Mouse (Mus musculus) left cerebral cortex, postnatal 10 days (tissue): ENCODE data around the gene Snx25. TPM values are rescaled to one million over a fixed set of nuclear protein-coding genes. Genes with fewer than 3 reads are reported as not detected.

ENCODE experiments used
- DNase-seq, 2 experiments: peaks; one replicate each; pipeline ENCODE4 v3.0.0; 2021 to 2022; ENCODE audit warnings: low spot score in 2 of 2, mixed read lengths in 1 of 2; ENCODE audit errors: extremely low spot score in 1 of 2
- intact Hi-C: fragments of 180-260 bp; cut with DNase I; formaldehyde crosslinking; loops from one replicate; pipeline ENCODE4 v1.15.1; 2025
- total RNA-seq, 2 experiments: library from RNA; stranded (reverse); gene quantifications; 2 replicates each; pipeline ENCODE4 v1.2.3; 2021

Snx25 gene
- total RNA-seq, 2 experiments from 2014 or later, result 38.2 to 42.7 TPM

DNA sequence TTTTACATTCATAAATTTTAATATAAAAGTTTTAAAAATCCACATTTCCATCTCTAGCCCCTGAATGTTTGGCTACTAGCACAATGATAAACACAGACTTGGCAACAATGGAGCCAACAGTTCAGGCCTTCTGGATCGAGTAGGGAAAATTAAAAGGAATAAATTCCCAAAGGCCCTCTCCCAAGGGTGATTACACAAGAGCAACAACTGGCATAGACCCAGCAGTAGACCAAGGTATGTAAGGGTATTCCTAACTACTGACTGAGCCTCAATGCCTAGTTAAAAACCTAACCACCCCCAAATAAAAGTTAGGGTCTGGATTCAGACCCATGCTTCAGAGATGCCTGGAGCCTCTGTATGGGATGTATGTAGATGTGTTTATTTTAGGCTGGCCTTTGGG lies 112.3 kb downstream of the Snx25 start:
- intact Hi-C loops, result no loop called here
- DNase-seq, result no peak

DNA sequence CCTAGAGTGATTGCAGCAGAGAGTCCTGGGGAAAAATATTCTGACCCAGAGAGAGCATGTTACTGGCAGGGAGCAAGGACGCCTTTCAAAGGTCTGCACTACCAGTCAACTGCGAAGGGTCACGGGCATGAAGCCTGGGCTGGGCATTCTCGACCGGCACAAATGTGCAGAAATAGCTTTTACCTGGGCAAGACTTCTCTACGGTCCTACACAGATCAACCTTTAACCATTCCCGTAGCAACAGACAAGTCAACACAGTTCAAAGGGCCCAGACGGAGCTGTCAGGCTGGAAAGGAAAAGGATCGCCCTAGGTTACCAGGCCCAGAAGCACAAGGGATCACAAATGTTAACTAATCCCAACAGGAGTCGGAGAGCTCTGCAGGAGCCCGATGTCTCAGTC lies 115.7 kb downstream of the Snx25 start:
- intact Hi-C loops, result no loop called here
- no peak for DNase-seq

DNA sequence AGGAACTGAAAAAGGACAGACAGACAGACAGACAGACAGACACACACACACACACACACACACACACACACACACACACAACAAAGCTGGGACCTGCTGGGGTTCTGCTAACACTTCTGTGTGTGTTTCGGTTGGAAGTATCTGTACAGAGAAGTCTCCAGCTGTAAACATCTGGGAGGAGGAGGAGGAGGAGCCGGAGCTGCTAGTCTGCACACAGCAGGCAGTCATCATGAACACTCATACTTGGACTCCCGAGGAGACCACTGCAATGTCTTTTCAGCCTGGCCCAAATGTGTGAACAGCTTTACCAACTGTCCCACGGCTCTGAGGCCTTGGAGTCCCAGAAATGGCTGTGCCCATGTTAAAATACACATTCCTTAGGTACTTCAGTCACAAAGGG lies 127.6 kb downstream of the Snx25 start:
- intact Hi-C loops, result no loop called here
- no peak for DNase-seq

DNA sequence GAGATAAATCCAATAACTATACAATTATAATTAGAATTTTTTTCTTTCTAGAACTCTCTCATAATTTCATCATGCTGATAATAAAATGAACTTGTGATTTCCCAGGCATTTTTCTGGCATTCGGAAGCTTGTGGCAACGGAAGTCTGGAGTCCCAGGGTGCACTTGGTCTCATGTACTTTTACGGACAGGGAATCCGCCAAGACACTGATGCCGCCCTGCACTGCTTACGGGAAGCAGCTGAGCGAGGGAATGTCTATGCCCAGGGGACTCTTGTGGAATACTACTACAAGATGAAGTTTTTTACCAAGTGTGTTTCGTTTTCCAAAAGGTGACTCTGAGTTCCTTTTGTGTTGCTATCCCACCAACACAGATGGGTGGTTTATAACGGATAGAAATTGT lies 129.2 kb downstream of the Snx25 start:
- DNase-seq, result no peak
- intact Hi-C loops, result no loop called here

GRCm38 (mm10) chr8:46022203-46022602 lies 129.8 kb downstream of the Snx25 start:
- intact Hi-C loops, result no loop called here
- DNase-seq, result peak in 1 of 2 experiments; percentile 38

GRCm38 (mm10) chr8:46010746-46011680 lies 140.9 kb downstream of the Snx25 start:
- peak in 1 of 2 experiments; percentile 59 for DNase-seq
- intact Hi-C loops, result no loop called here

DNA sequence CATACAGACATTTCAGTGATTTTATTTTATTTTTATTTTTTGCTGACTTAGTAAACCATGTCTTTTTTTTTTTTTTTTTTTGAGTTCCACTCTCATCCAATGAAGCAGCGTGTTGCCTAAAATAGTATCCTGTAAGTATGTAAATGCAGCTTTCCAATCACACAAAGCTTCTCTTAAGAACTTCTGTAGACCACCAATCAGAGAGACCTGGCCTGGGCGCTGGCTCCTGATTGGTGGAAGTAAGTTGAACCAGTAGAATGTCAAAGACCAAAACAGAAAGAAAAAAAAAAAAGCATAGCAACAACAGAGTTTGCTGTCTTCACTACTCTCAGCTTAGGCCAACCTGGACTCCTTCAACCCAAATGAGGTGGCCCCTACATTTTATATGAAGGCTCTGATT lies 141.7 kb downstream of the Snx25 start:
- intact Hi-C loops, result no loop called here
- DNase-seq, result peak in 1 of 2 experiments; percentile 36

- DNase-seq, result no peak
- intact Hi-C loops, result loop anchor here (10.0 kb wide), 1 partner anchor 148 kb away; the partner anchor contains the start of genes Cfap97 and Snx25
Observed at GRCm38 (mm10) chr8:46007050-46007672, 144.8 kb downstream of the Snx25 start.

GRCm38 (mm10) chr8:46005596-46005995 lies 146.4 kb downstream of the Snx25 start, which contains the start of gene Ankrd37:
Gene Ankrd37 (minus strand): TSS chr8:46005707.
- intact Hi-C loops, result loop anchor here (10.0 kb wide), 1 partner anchor 149 kb away; the partner anchor contains the start of genes Cfap97 and Snx25
- DNase-seq, result no peak

- DNase-seq, result peak; percentile 95 to 99
- intact Hi-C loops, result loop anchor here (10.0 kb wide), 1 partner anchor 155 kb away; the partner anchor contains the start of genes Cfap97 and Snx25
Observed at GRCm38 (mm10) chr8:45999784-46000705, 151.9 kb downstream of the Snx25 start.

- intact Hi-C loops, result no loop called here
- DNase-seq, result peak in 1 of 2 experiments; percentile 26
Observed at GRCm38 (mm10) chr8:45999138-45999783, 152.7 kb downstream of the Snx25 start, which contains the start of gene Lrp2bp. Gene Lrp2bp (plus strand): TSS chr8:45999303.

GRCm38 (mm10) chr8:45998228-45998627 lies 153.7 kb downstream of the Snx25 start:
- intact Hi-C loops, result no loop called here

DNA sequence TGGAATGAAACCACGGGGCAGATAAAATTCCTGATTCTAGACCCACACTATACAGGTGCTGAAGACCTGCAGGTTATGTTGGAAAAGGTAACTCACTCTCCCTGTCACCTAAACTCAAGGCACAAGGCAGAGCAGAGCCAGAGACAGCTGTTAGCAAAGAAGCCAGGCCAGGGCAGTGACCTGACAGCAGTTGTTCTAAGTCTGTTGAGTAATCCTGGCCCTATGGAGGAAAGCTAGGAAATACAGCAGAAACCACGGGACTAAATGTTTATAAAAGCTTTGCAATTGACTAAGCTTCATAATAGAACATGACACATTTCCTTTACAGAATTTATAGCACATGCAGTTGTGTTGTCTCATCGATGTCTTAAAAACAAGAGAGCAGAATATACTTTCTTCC lies 156.4 kb downstream of the Snx25 start:
- DNase-seq, result no peak
- intact Hi-C loops, result no loop called here

More at GRCm38 (mm10) chr8:45998228-45998627, 153.7 kb downstream of the Snx25 start:
- DNase-seq, result no peak

GRCm38 (mm10) chr8:45994111-45994510 lies 157.8 kb downstream of the Snx25 start:
- DNase-seq, result no peak
- intact Hi-C loops, result no loop called here

DNA sequence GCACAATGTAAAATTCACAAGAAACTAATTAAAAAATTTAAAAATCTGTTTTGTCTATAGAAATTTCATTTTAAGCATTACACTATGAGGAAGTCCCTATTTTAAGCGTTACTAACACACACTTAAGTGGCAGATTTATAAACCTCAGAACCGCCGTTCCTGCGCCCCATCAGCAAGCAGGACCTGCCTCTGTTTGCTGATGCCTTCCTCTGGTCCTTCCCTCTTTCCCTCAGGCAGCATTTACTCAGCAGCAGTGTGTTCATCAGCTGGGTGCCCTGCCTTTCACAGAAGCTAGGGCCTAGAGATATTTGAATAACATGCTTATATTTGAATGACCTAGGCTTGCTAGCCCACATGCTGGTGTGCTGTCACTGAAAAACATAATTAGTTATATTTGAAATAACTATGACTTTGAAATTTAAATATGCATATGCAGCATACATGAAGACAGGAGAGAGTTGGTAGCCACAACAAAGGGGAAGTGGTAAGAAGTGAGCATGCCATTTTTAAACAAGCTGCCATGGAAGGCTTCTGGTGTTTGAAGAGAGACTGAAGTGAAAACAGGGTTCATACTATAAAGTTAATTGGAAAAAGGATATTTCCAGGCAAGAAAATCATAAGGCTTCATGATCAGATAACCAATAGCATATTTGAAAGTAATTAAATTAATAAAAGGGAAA lies 161.2 kb downstream of the Snx25 start:
- intact Hi-C loops, result no loop called here
- DNase-seq, result no peak

- no peak for DNase-seq
- intact Hi-C loops, result no loop called here
Observed at GRCm38 (mm10) chr8:45988189-45988588, 163.8 kb downstream of the Snx25 start.

- intact Hi-C loops, result no loop called here
- no peak for DNase-seq
Observed at GRCm38 (mm10) chr8:45986665-45987064, 165.3 kb downstream of the Snx25 start.
